Mouse (Mus musculus): Measurements from ENCODE around the gene Tedc1. TPM values are rescaled to one million over a fixed set of nuclear protein-coding genes. Genes with fewer than 3 reads are reported as not detected.

The Tedc1 gene
- polyA plus RNA-seq, 1 experiment from 2014 or later, result 10.2 TPM

GRCm38 (mm10) chr12:113150591-113150990 is 5.6 kb upstream of the Tedc1 start:
- Histone ChIP-seq H3K4me2 (replicated peaks) (no peak overlapping the region), H3K4me1 (replicated peaks; ENCODE audit: control insufficient read depth, insufficient read depth, low read length) (peaks cover 22% of the 10 kb centered on the region), H3K4me3 (replicated peaks; ENCODE audit: low read length) (no peak overlapping the region), H3K9ac (no peak overlapping the region), H3K27me3 (ENCODE audit: control insufficient read depth, insufficient read depth, low read length) (0 out of 2 replicates have a peak, but pooled peaks cover 23% of the 10 kb centered on the region), H3K36me3 (replicated peaks; ENCODE audit: control insufficient read depth, insufficient read depth) (peaks cover 4% of the 10 kb centered on the region; the same call in 1 of the 2 replicates), H3K9me3 (ENCODE audit: control insufficient read depth, low read length) (no peaks in the 10 kb centered on the region), H3K27ac (no peak overlapping the region)
- WGBS, result 81% methylated on average over 4 of the region's 4 CpGs
- DNase-seq (ENCODE audit: low spot score) (no peak), ATAC-seq (ENCODE audit: low FRiP score) (no peak)

- DNase-seq (ENCODE audit: low spot score) (no peak), ATAC-seq (ENCODE audit: low FRiP score) (no peak)
- Histone ChIP-seq H3K4me1 (replicated peaks; ENCODE audit: control insufficient read depth, insufficient read depth, low read length) (peaks cover 23% of the 10 kb centered on the region), H3K4me3 (replicated peaks; ENCODE audit: low read length) (no peak overlapping the region), H3K27ac (no peak overlapping the region), H3K4me2 (replicated peaks) (no peak overlapping the region), H3K9me3 (ENCODE audit: control insufficient read depth, low read length) (no peaks in the 10 kb centered on the region), H3K9ac (no peak overlapping the region), H3K36me3 (replicated peaks; ENCODE audit: control insufficient read depth, insufficient read depth) (no peaks in the 10 kb centered on the region), H3K27me3 (ENCODE audit: control insufficient read depth, insufficient read depth, low read length) (0 out of 2 replicates have a peak, but pooled peaks cover 23% of the 10 kb centered on the region)
- 76% methylated on average over 8 of the region's 8 CpGs for WGBS
Observed at GRCm38 (mm10) chr12:113151046-113151445, 5.2 kb upstream of the Tedc1 start.

GRCm38 (mm10) chr12:113151661-113152271 is 4.5 kb upstream of the Tedc1 start:
- H3K4me2 ChIP-seq (replicated peaks), result peak overlapping the region; percentile 54
- H3K9ac ChIP-seq, result peak overlapping the region; percentile 37; the same call in 1 of the 2 replicates
- H3K4me1 ChIP-seq (replicated peaks; ENCODE audit: control insufficient read depth, insufficient read depth, low read length), result peaks cover 25% of the 10 kb centered on the region
- peak overlapping the region; percentile 27 for H3K4me3 ChIP-seq (replicated peaks; ENCODE audit: low read length)
- no peaks in the 10 kb centered on the region for H3K9me3 ChIP-seq (ENCODE audit: control insufficient read depth, low read length)
- ATAC-seq (ENCODE audit: low FRiP score) (no peak), DNase-seq (ENCODE audit: low spot score) (no peak)
- no peak overlapping the region for H3K27ac ChIP-seq
- 1% methylated on average over 36 of the region's 36 CpGs for WGBS
- H3K27me3 ChIP-seq (ENCODE audit: control insufficient read depth, insufficient read depth, low read length), result 0 out of 2 replicates have a peak, but pooled peaks cover 23% of the 10 kb centered on the region
- H3K36me3 ChIP-seq (replicated peaks; ENCODE audit: control insufficient read depth, insufficient read depth), result no peaks in the 10 kb centered on the region

- Histone ChIP-seq H3K27ac (no peak overlapping the region), H3K9ac (peak overlapping the region; percentile 37; the same call in 1 of the 2 replicates), H3K4me1 (replicated peaks; ENCODE audit: control insufficient read depth, insufficient read depth, low read length) (peaks cover 29% of the 10 kb centered on the region), H3K9me3 (ENCODE audit: control insufficient read depth, low read length) (no peaks in the 10 kb centered on the region), H3K4me3 (replicated peaks; ENCODE audit: low read length) (peak overlapping the region; percentile 27), H3K4me2 (replicated peaks) (peak overlapping the region; percentile 54), H3K36me3 (replicated peaks; ENCODE audit: control insufficient read depth, insufficient read depth) (no peaks in the 10 kb centered on the region), H3K27me3 (ENCODE audit: control insufficient read depth, insufficient read depth, low read length) (0 out of 2 replicates have a peak, but pooled peaks cover 23% of the 10 kb centered on the region)
- no peak for DNase-seq (ENCODE audit: low spot score)
- WGBS, result 33% methylated on average over 19 of the region's 19 CpGs
- ATAC-seq (ENCODE audit: low FRiP score), result no peak
Observed at GRCm38 (mm10) chr12:113152272-113152661, 4.0 kb upstream of the Tedc1 start.

- no peaks in the 10 kb centered on the region for H3K9me3 ChIP-seq (ENCODE audit: control insufficient read depth, low read length)
- H3K36me3 ChIP-seq (replicated peaks; ENCODE audit: control insufficient read depth, insufficient read depth), result no peaks in the 10 kb centered on the region
- peaks cover 28% of the 10 kb centered on the region for H3K4me1 ChIP-seq (replicated peaks; ENCODE audit: control insufficient read depth, insufficient read depth, low read length)
- H3K4me2 ChIP-seq (replicated peaks), result no peak overlapping the region
- 0 out of 2 replicates have a peak, but pooled peaks cover 23% of the 10 kb centered on the region for H3K27me3 ChIP-seq (ENCODE audit: control insufficient read depth, insufficient read depth, low read length)
- DNase-seq (ENCODE audit: low spot score) (no peak), ATAC-seq (ENCODE audit: low FRiP score) (no peak)
- WGBS, result 79% methylated on average over 6 of the region's 6 CpGs
- no peak overlapping the region for H3K27ac ChIP-seq
- no peak overlapping the region for H3K9ac ChIP-seq
- H3K4me3 ChIP-seq (replicated peaks; ENCODE audit: low read length), result no peak overlapping the region
Observed at GRCm38 (mm10) chr12:113152991-113153525, 3.2 kb upstream of the Tedc1 start.

- WGBS, result 91% methylated on average over 7 of the region's 7 CpGs
- H3K9me3 ChIP-seq (ENCODE audit: control insufficient read depth, low read length), result no peaks in the 10 kb centered on the region
- 0 out of 2 replicates have a peak, but pooled peaks cover 23% of the 10 kb centered on the region for H3K27me3 ChIP-seq (ENCODE audit: control insufficient read depth, insufficient read depth, low read length)
- no peak for DNase-seq (ENCODE audit: low spot score)
- no peak overlapping the region for H3K4me3 ChIP-seq (replicated peaks; ENCODE audit: low read length)
- no peak for ATAC-seq (ENCODE audit: low FRiP score)
- no peak overlapping the region for H3K4me2 ChIP-seq (replicated peaks)
- H3K9ac ChIP-seq, result no peak overlapping the region
- H3K36me3 ChIP-seq (replicated peaks; ENCODE audit: control insufficient read depth, insufficient read depth), result no peaks in the 10 kb centered on the region
- H3K27ac ChIP-seq, result no peak overlapping the region
- H3K4me1 ChIP-seq (replicated peaks; ENCODE audit: control insufficient read depth, insufficient read depth, low read length), result peaks cover 24% of the 10 kb centered on the region
Observed at GRCm38 (mm10) chr12:113153971-113154370, 2.2 kb upstream of the Tedc1 start.

- Histone ChIP-seq H3K36me3 (replicated peaks; ENCODE audit: control insufficient read depth, insufficient read depth) (no peaks in the 10 kb centered on the region), H3K9ac (peak overlapping the region; percentile 61; the same call in 1 of the 2 replicates), H3K4me2 (replicated peaks) (peak overlapping the region; percentile 82), H3K27me3 (ENCODE audit: control insufficient read depth, insufficient read depth, low read length) (0 out of 2 replicates have a peak, but pooled peaks cover 22% of the 10 kb centered on the region), H3K4me3 (replicated peaks; ENCODE audit: low read length) (peak overlapping the region; percentile 35), H3K27ac (no peak overlapping the region), H3K4me1 (replicated peaks; ENCODE audit: control insufficient read depth, insufficient read depth, low read length) (peaks cover 21% of the 10 kb centered on the region), H3K9me3 (ENCODE audit: control insufficient read depth, low read length) (no peaks in the 10 kb centered on the region)
- DNase-seq (ENCODE audit: low spot score) (no peak), ATAC-seq (ENCODE audit: low FRiP score) (no peak)
- 85% methylated on average over 6 of the region's 6 CpGs for WGBS
Observed at GRCm38 (mm10) chr12:113154747-113155075, 1.5 kb upstream of the Tedc1 start.

- H3K4me3 ChIP-seq (replicated peaks; ENCODE audit: low read length), result peak overlapping the region; percentile 35
- H3K27ac ChIP-seq, result peak overlapping the region; percentile 79
- H3K36me3 ChIP-seq (replicated peaks; ENCODE audit: control insufficient read depth, insufficient read depth), result no peaks in the 10 kb centered on the region
- peaks cover 21% of the 10 kb centered on the region for H3K4me1 ChIP-seq (replicated peaks; ENCODE audit: control insufficient read depth, insufficient read depth, low read length)
- H3K9me3 ChIP-seq (ENCODE audit: control insufficient read depth, low read length), result no peaks in the 10 kb centered on the region
- WGBS, result 6% methylated on average over 32 of the region's 32 CpGs
- DNase-seq (ENCODE audit: low spot score), result peak; percentile 32
- H3K27me3 ChIP-seq (ENCODE audit: control insufficient read depth, insufficient read depth, low read length), result 0 out of 2 replicates have a peak, but pooled peaks cover 19% of the 10 kb centered on the region
- 0 out of 2 replicates have a peak, but pooled peaks have one; percentile 0 for ATAC-seq (ENCODE audit: low FRiP score)
- peak overlapping the region; percentile 82 for H3K4me2 ChIP-seq (replicated peaks)
- peak overlapping the region; percentile 61 for H3K9ac ChIP-seq
Observed at GRCm38 (mm10) chr12:113155076-113155771, 997 bp upstream of the Tedc1 start.

- Histone ChIP-seq H3K9ac (peak overlapping the region; percentile 46), H3K27ac (no peak overlapping the region), H3K4me1 (replicated peaks; ENCODE audit: control insufficient read depth, insufficient read depth, low read length) (peaks cover 20% of the 10 kb centered on the region), H3K27me3 (ENCODE audit: control insufficient read depth, insufficient read depth, low read length) (0 out of 2 replicates have a peak, but pooled peaks cover 8% of the 10 kb centered on the region), H3K36me3 (replicated peaks; ENCODE audit: control insufficient read depth, insufficient read depth) (no peaks in the 10 kb centered on the region), H3K4me2 (replicated peaks) (peak overlapping the region; percentile 82), H3K4me3 (replicated peaks; ENCODE audit: low read length) (peak overlapping the region; percentile 50), H3K9me3 (ENCODE audit: control insufficient read depth, low read length) (no peaks in the 10 kb centered on the region)
- under 1% methylated on average over 23 of the region's 23 CpGs for WGBS
- DNase-seq (ENCODE audit: low spot score), result no peak
- ATAC-seq (ENCODE audit: low FRiP score), result peak; percentile 26; the same call in 1 of the 2 replicates
Observed at GRCm38 (mm10) chr12:113156540-113156929, 314 bp downstream of the Tedc1 start.

All from hindbrain, embryonic 14.5 days (tissue).